Mouse (Mus musculus) heart, adult 18-20 months (tissue): ENCODE results near the gene Xk. TPM values are rescaled to one million over a fixed set of nuclear protein-coding genes. Genes with fewer than 3 reads are reported as not detected.
"Not testable (repeated sequence)": the region's sequence is repeated elsewhere in the genome, so short reads cannot be mapped to it uniquely, and the experiment has no call there.

ENCODE experiments used
- DNase-seq, 2 experiments: peaks; one replicate each; pipeline ENCODE4 v3.0.0; 2021 to 2022; ENCODE audit warnings: mixed read lengths in 1 of 2
- long read RNA-seq, 2 experiments: library from polyadenylated mRNA; stranded (forward); transcript quantifications; one replicate each; pipeline ENCODE4 v2.0.0; 2021
- total RNA-seq, 2 experiments: library from RNA; stranded (reverse); gene quantifications; 2 replicates each; pipeline ENCODE4 v1.2.3; 2021

Gene Xk
- total RNA-seq = 1 to 10 TPM; 9.3 to 9.6 TPM
- long read RNA-seq, experiment 1, full-length matches to known transcripts = 3 of 7 reads
- long read RNA-seq, experiment 1, partial matches to known transcripts = 3 of 7 reads
- long read RNA-seq, experiment 1, other reads (novel, unspliced or antisense) = 1 of 7 reads
- long read RNA-seq, experiment 2, full-length matches to known transcripts = 2 of 3 reads
- long read RNA-seq, experiment 2, partial matches to known transcripts = 1 of 3 reads
- long read RNA-seq, experiment 2, other reads (novel, unspliced or antisense) = 0 of 3 reads

GRCm38 (mm10) chrX:9272460-9273361 is at the start of gene Xk:
Xk (plus strand) TSS chrX:9272756.
- peak; percentile 55 to 66 for DNase-seq

DNA sequence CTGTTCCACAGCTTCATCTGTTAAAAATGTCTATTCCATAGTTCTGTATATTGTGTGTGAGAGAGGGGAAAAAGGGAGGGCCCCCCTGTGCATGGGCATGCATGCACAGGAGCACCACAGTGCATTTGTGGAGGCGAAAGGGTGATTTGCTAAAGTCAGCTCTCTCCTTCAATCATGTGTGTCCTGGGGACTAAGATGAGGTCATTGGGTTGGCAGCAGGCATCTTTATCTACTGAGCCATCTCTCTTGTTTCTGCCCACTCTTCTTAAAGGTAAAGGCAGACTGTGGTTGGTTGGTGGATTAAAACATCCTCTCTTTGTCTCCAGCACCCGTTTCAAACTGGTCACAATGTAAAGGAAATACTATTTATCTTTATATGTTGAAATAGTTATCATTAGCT is 45.5 kb upstream of the Xk start:
- no peak for DNase-seq

- DNase-seq = no peak
These were observed 31.6 kb upstream of the Xk start for GRCm38 (mm10) chrX:9240737-9241591.

DNA sequence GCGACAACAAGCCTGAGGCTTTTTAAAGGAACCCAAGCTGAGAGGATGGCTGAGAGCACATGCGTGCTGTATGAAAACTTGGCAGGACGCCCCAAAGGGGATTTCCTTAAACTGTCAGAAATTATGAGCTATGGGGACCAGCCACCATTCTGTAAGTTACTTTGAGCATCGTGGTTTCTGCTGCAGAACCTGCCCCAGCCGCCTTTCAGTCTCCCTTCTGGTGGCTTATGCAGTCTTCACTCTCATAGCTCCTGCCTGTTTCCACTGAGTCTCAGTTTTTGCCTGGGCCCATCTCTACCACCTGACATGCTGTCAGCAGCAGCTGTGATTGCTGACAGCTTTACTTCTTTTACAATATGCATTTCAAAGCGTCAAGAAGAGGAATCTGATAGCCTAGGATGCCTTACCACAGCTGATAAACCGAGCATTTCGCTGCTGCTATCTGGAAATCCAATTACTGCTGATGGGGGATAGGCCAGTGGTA is 29.1 kb upstream of the Xk start:
- DNase-seq = no peak

DNA sequence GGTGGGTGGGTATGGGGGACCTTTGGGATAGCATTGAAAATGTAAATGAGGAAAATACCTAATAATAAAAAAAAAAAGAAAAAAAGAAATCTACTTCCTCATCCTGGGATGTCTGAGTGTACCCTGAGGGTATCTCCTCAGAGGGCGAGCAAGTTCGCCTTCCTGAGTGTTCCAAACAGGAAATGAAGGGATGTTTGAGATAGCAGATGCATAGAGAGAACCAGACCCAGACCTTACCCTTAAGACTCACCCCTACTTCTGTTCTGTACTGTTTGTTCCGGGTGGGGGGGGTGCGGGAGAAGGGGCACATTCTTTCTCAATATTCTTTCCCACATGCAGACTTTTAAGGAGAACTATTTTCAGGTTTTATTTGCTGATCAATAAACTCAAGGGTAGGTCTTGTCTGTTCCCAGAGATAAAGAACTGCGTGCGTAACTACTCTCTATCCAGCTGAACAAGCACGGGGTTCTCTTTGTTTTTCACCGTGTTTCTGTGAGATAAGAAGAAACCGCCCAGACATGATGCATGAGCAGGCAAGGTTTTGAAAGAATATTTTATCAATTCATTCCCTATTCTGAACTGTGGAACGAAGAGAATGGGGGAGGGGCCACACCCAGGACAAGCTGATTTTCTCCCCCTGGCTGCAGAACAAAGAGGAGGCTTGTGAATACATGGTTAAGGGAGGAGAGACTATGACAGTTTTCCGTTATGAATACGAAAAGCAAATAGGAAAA is 27.8 kb upstream of the Xk start:
- DNase-seq = no peak

DNA sequence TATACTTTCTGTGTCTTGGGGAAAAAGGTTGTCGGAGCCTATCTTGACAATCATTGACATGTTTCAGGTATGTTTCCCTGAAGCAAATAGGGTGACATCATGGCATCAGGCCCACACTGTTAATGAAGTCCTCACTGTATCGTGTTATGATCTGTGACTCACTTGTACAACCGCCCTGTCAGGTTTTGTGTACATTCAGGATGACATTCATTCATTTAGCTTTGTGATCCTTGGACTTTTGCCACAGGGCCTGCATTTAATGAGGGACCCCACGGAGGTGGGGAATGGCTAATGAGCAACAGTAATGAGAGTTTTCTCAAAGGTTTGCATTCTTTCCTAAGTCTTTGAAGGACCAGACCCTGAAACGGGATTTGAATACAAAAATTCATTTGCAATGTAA is 23.6 kb upstream of the Xk start:
- DNase-seq = no peak

GRCm38 (mm10) chrX:9253990-9254389 is 18.6 kb upstream of the Xk start:
- no peak for DNase-seq

GRCm38 (mm10) chrX:9254901-9255300 is 17.7 kb upstream of the Xk start:
- no peak for DNase-seq

GRCm38 (mm10) chrX:9256766-9257165 is 15.8 kb upstream of the Xk start, which contains the start of gene Gm14862:
Gm14862 (minus strand) TSS chrX:9256899.
- no peak for DNase-seq

DNA sequence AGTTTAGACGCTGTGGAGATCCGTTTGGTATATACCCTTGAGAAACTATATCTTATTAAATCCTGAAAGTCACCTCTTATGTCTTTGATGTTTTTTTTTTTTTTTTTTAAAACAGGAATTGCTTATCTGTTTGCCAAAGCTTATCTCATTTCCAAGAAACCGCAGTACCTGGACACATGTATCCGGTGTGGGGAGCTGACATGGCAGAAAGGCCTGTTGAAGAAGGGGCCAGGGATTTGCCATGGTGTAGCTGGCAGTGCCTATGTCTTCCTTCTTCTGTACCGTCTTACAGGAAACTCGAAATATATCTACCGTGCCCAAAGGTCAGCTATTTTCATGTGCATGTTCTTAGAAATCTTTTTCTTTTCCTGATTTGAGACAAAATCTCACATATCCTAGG is 14.7 kb upstream of the Xk start:
- no peak for DNase-seq

DNA sequence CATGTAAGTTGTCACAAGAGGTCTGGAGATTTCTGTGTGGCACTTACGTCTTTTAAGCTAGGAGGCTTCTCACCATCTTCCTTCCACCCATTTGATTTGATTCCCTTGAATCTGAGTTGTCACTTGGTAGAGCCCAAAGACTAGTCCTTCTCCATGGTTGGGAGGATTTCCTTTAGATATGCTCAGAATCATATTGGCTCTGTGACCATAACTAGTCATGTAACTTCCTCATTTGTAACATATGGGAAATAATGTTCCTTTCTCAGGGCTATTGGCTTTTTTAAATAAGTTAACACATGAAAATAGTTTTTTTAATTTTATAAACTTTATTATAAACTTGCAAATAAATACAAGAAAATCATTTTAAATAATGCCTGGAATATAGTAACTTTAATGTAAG is 13.3 kb upstream of the Xk start:
- DNase-seq = no peak

GRCm38 (mm10) chrX:9271112-9271511 is 1.4 kb upstream of the Xk start:
- DNase-seq = peak; percentile 9 to 30

- DNase-seq = no peak
These were observed 553 bp upstream of the Xk start for GRCm38 (mm10) chrX:9271947-9272459.

DNA sequence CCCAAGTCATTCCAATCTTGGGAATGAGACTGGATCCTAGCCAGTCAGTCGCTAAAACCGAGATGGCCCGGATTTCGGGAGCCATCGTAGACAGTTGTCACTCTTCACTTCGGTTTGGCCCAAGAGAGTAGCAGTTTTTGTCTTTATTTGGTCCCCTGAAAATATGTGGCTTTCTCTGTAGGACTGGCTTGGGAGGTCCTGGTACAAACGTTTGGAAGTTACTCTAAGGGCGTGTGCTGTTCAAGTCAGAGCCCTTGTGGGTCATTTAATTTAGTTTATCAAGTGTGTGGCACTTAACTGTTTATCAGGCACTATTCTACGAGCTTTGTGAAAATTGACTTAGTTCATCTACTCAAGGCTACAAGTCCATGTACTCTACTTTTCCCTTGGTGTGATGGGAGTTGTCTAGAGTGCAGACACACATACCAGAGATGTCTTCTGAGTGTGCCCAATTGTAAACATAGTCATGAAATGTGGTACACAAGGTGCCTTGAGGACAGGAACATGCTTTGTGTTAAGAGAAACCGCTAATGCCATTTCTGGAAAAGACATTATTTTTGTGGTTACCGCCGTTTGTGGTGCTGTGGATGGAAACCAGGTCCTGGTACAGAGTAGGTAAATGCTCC is 934 bp downstream of the Xk start:
- DNase-seq = no peak

DNA sequence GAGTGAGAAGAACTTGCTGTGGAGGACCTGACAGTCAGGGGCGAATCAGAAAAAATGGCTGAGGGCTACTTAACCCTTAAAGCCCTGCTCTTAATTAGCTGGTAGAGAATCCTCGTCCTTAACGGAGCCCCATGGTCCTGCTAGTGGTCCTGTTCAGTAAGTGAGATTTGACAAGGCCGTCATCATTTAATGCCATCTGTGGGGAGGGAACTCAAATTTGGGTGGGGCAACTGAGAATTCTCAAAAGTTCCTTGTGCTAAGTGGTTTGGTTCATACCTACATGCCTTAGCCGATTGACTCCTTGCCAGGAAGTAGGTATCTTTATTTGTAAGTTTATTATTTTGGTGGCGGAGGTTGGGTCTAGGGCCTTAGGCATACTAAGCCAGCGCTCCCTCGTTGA is 1.8 kb downstream of the Xk start:
- DNase-seq = no peak

GRCm38 (mm10) chrX:9283464-9283863 is 10.9 kb downstream of the Xk start, which contains the start of gene H2al1m:
H2al1m (plus strand) TSS chrX:9283764.
- not testable (repeated sequence) for DNase-seq

GRCm38 (mm10) chrX:9293140-9293829 is 20.7 kb downstream of the Xk start:
- DNase-seq = not testable (repeated sequence)

GRCm38 (mm10) chrX:9298413-9298864 is 25.9 kb downstream of the Xk start:
- no peak for DNase-seq

DNA sequence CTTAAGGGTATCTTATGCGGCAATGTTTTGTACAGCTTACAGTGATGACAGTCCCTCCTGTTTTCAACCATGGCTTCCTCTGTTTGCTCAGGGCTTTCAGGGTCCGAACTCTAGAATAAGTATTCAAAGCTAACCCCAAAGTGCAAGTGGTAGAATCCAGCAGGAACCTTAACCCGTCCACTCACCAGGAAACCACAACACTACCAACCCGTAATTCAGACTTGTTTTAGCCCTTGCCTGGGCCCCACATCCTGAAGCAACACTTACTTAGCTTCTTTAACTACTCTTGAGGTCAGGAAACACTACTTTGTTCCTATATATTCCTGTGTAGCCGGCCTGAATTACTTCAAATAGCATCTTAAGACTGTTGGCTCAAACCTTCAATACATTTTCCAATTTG is 30.2 kb downstream of the Xk start:
- no peak for DNase-seq

DNA sequence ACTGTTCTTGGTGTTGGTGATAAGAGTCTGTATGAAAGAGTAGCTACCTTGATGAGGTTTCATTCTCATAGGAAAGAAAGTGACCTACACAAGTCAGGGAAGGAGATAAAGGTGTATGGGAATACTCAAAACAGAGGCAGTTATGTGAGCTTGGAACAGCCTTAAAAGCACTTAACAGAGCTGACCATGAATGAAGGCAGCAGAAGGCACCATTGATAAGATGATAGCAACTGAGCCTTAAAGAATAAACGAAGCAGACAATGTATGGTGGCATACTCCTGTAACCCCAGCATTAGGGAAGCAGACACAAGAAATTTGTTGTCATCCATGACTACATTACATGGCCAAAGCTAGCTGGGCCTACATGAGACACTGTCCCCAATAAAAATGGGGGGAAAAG is 30.9 kb downstream of the Xk start:
- DNase-seq = no peak
